28 mouse cellular contexts compared by ENCODE assay signal in genomic region chr1:43207147-43207546, GRCm38 (mm10). TPM values are rescaled to one million over a fixed set of nuclear protein-coding genes. Genes with fewer than 3 reads are reported as not detected.
DNase-seq lines count a peak whose midpoint lies in the region; ATAC-seq lines count a peak whose summit lies in the region.
"Had no signal": no experiment of that assay in that cellular context is flagged by ENCODE, and none has a peak within 500 bp of the region (broad histone marks: within the 10 kb centered on the region; RNA-seq: fewer than 3 reads in every experiment).

No protein-coding gene starts in this region.

- no peak overlapping the region for H3K9ac ChIP-seq in liver, embryonic 12.5 days
- H3K9ac ChIP-seq: forebrain, embryonic 13.5 days; hindbrain, embryonic 12.5 days; hindbrain, embryonic 15.5 days had no signal

- H3K27me3 ChIP-seq in liver, embryonic 12.5 days (replicated peaks): no peaks in the 10 kb centered on the region
- H3K27me3 ChIP-seq: CH12.LX; forebrain, embryonic 13.5 days; hindbrain, embryonic 12.5 days; hindbrain, embryonic 15.5 days; Patski had no signal

- peak; percentile 55 for DNase-seq in CD4-positive, CD25-positive, alpha-beta regulatory T cell, adult 2 months (ENCODE audit: low read depth, low spot score)
- no peak for DNase-seq in adrenal gland, adult 8-10 months
- DNase-seq in embryo, embryonic 9.5 days (ENCODE audit: extremely low spot score): no peak
- DNase-seq: adrenal gland, postnatal 10 days; adrenal gland, postnatal 36 days; B cell, adult 2 months; cerebellum, adult 2 months; cerebellum, adult 9-11 months; cerebellum, postnatal 25 days; embryo, embryonic 11 days; gastrocnemius, adult 2 months; gastrocnemius, postnatal 14 days; heart, adult 11 months; kidney, adult 18-20 months had no signal

- H3K4me3 ChIP-seq in liver, embryonic 12.5 days: no peak overlapping the region
- H3K4me3 ChIP-seq: forebrain, embryonic 10.5 days; forebrain, embryonic 13.5 days; gastrocnemius, adult 2 months; hindbrain, embryonic 12.5 days; hindbrain, embryonic 15.5 days had no signal

- H3K4me1 ChIP-seq in liver, embryonic 12.5 days: no peaks in the 10 kb centered on the region
- H3K4me1 ChIP-seq: forebrain, embryonic 10.5 days; forebrain, embryonic 13.5 days; hindbrain, embryonic 12.5 days; hindbrain, embryonic 15.5 days had no signal

- peak; percentile 90 for ATAC-seq in activated CD4-positive, CD25-positive, alpha-beta regulatory T cell, adult 4 months
- ATAC-seq in megakaryocyte, adult 5-6 weeks (ENCODE audit: poor library complexity, severe bottlenecking): peak; percentile 21; the same call in 1 of the 2 replicates
- ATAC-seq in liver, embryonic 12.5 days: no peak
- ATAC-seq: forebrain, embryonic 13.5 days; forebrain, embryonic 16.5 days; intestine, embryonic 16.5 days; Patski had no signal

- no peak overlapping the region for H3K27ac ChIP-seq in liver, embryonic 12.5 days
- H3K27ac ChIP-seq: forebrain, embryonic 10.5 days; forebrain, embryonic 13.5 days; gastrocnemius, adult 2 months; hindbrain, embryonic 12.5 days; hindbrain, embryonic 15.5 days had no signal

- no peaks in the 10 kb centered on the region for H3K36me3 ChIP-seq in liver, embryonic 12.5 days
- H3K36me3 ChIP-seq: forebrain, embryonic 10.5 days; G1E; hindbrain, embryonic 12.5 days; hindbrain, embryonic 15.5 days had no signal

- H3K9me3 ChIP-seq in liver, embryonic 12.5 days (replicated peaks): no peaks in the 10 kb centered on the region
- H3K9me3 ChIP-seq: forebrain, embryonic 10.5 days; forebrain, embryonic 13.5 days; G1E; hindbrain, embryonic 12.5 days; hindbrain, embryonic 15.5 days had no signal

- no peak overlapping the region for H3K4me2 ChIP-seq in liver, embryonic 12.5 days
- H3K4me2 ChIP-seq: forebrain, embryonic 13.5 days; heart, embryonic 11.5 days; hindbrain, embryonic 12.5 days; hindbrain, embryonic 15.5 days had no signal

- WGBS in liver, embryonic 12.5 days (ENCODE audit: insufficient replicate concordance): 71% methylated on average over 1 of the region's 1 CpGs

RNA-seq across cellular contexts. Expression of gene Fhl2, which starts 10.4 kb away (rescaled TPM):
- polyA plus RNA-seq in activated CD4-positive, CD25-positive, alpha-beta regulatory T cell, adult 4 months (2017; shearing (Covaris generic)): 1 to 10 TPM; 3.0 to 3.3 TPM
- total RNA-seq in megakaryocyte, adult 5-6 weeks (2015): 0.64 TPM in 1 of 2 replicates, not detected in the other
- 1.0 and 1.4 TPM in 2 replicates for total RNA-seq in megakaryocyte, adult 5-6 weeks (2017)
- polyA plus RNA-seq in liver, embryonic 12.5 days (2016; fragmentation: Nextera tagmentation; extraction: Ambion mirVana): 5.6 and 6.0 TPM in 2 replicates
- 10 to 100 TPM; 23.3 to 37.9 (median 32.1) TPM for total RNA-seq in adrenal gland, adult 8-10 months (2022)
- total RNA-seq: hematopoietic stem cell, adult 5-6 weeks had no signal
- polyA plus RNA-seq: G1E had no signal

Comparison
In these comparisons a context has a peak if more than half of its experiments do, and no peak if none do; other contexts are left out.
1. RNA of gene Fhl2, which starts 10.4 kb away (total RNA-seq): 23.3 to 37.9 TPM in adrenal gland, adult 8-10 months; 0.64 to 1.4 TPM in megakaryocyte, adult 5-6 weeks; every median in the first group is over 4 times any median in the second.